Mouse (Mus musculus): ENCODE results near the gene Pate4. TPM values are rescaled to one million over a fixed set of nuclear protein-coding genes. Genes with fewer than 3 reads are reported as not detected.
A peak's percentile ranks its signal among the peaks of the same experiment; 100 is the strongest.

Gene Pate4
- polyA plus RNA-seq, 1 experiment from 2014 or later: not detected

GRCm38 (mm10) chr9:35559009-35559890 lies 52.5 kb downstream of the Pate4 start:
- Histone ChIP-seq H3K4me1 (ENCODE audit: control insufficient read depth, insufficient read depth, low read length) (peaks cover 7% of the 10 kb centered on the region), H3K9ac (ENCODE audit: low read length) (peak overlapping the region; percentile 68), H3K9me3 (ENCODE audit: control insufficient read depth, low read length) (no peaks in the 10 kb centered on the region), H3K27ac (replicated peaks; ENCODE audit: low read depth, low read length) (no peak overlapping the region), H3K4me3 (ENCODE audit: low read depth, low read length) (peak overlapping the region; percentile 57), H3K4me2 (ENCODE audit: low read depth, severe bottlenecking) (peak overlapping the region; percentile 89), H3K27me3 (ENCODE audit: control insufficient read depth, insufficient read depth, low read length) (no peaks in the 10 kb centered on the region; the same call in 1 of the 2 replicates), H3K36me3 (ENCODE audit: control insufficient read depth, insufficient read depth, low read length) (peaks cover 3% of the 10 kb centered on the region; the same call in 1 of the 2 replicates)
- 1% methylated on average over 31 of the region's 31 CpGs for WGBS
- DNase-seq (ENCODE audit: low spot score) (peak; percentile 92), ATAC-seq (ENCODE audit: insufficient number of reproducible peaks, low FRiP score, low TSS enrichment, low read depth) (peak; percentile 89)

GRCm38 (mm10) chr9:35558257-35559008 lies 53.3 kb downstream of the Pate4 start, which contains the start of the genes Ddx25 and Pus3:
Ddx25 (minus strand) TSS chr9:35558528.
Pus3 (plus strand) TSS chr9:35558595.
- peak; percentile 70 for DNase-seq (ENCODE audit: low spot score)
- Histone ChIP-seq H3K9ac (ENCODE audit: low read length) (peak within 1 kb of the TSS; percentile 68), H3K27me3 (ENCODE audit: control insufficient read depth, insufficient read depth, low read length) (no peaks in the 10 kb centered on the region; the same call in 1 of the 2 replicates), H3K4me2 (ENCODE audit: low read depth, severe bottlenecking) (peak within 1 kb of the TSS; percentile 89), H3K4me1 (ENCODE audit: control insufficient read depth, insufficient read depth, low read length) (peaks cover 7% of the 10 kb centered on the region), H3K4me3 (ENCODE audit: low read depth, low read length) (peak within 1 kb of the TSS; percentile 57), H3K27ac (replicated peaks; ENCODE audit: low read depth, low read length) (0 out of 2 replicates have a peak within 1 kb of the TSS, but pooled peaks have one; percentile 14), H3K9me3 (ENCODE audit: control insufficient read depth, low read length) (no peaks in the 10 kb centered on the region), H3K36me3 (ENCODE audit: control insufficient read depth, insufficient read depth, low read length) (peaks cover 3% of the 10 kb centered on the region; the same call in 1 of the 2 replicates)
- peak; percentile 78 for ATAC-seq (ENCODE audit: insufficient number of reproducible peaks, low FRiP score, low TSS enrichment, low read depth)
- under 1% methylated on average over 58 of the region's 59 CpGs for WGBS

Other genes with a start within 250 kb of the Pate4 start
- 10.9 and 11.8 TPM in 2 replicates for gene Cdon, start 190.8 kb downstream of the Pate4 start, polyA plus RNA-seq (2014; fragmentation: Nextera tagmentation; extraction: Ambion mirVana)
- not detected in 2 replicates for gene Gm1113, start 93.7 kb downstream of the Pate4 start, polyA plus RNA-seq (2014; fragmentation: Nextera tagmentation; extraction: Ambion mirVana)
- gene Ddx25, start 53.4 kb downstream of the Pate4 start, polyA plus RNA-seq (2014; fragmentation: Nextera tagmentation; extraction: Ambion mirVana): 4.6 and 5.2 TPM in 2 replicates
- gene Pus3, start 53.3 kb downstream of the Pate4 start, polyA plus RNA-seq (2014; fragmentation: Nextera tagmentation; extraction: Ambion mirVana): 23.2 and 24.5 TPM in 2 replicates
- gene Pate2, start 41.7 kb downstream of the Pate4 start, polyA plus RNA-seq (2014; fragmentation: Nextera tagmentation; extraction: Ambion mirVana): 0.43 and 0.52 TPM in 2 replicates
- 23.8 and 24.4 TPM in 2 replicates for gene Hyls1, start 41.5 kb downstream of the Pate4 start, polyA plus RNA-seq (2014; fragmentation: Nextera tagmentation; extraction: Ambion mirVana)
- gene Pate3, start 36.3 kb upstream of the Pate4 start, polyA plus RNA-seq (2014; fragmentation: Nextera tagmentation; extraction: Ambion mirVana): 0.14 TPM in 1 of 2 replicates, not detected in the other
- gene Pate1, start 75.4 kb upstream of the Pate4 start, polyA plus RNA-seq (2014; fragmentation: Nextera tagmentation; extraction: Ambion mirVana): not detected in 2 replicates
- gene Gm17677, start 129.1 kb upstream of the Pate4 start, polyA plus RNA-seq (2014; fragmentation: Nextera tagmentation; extraction: Ambion mirVana): not detected in 2 replicates
- not detected in 2 replicates for gene Gm17727, start 166.2 kb upstream of the Pate4 start, polyA plus RNA-seq (2014; fragmentation: Nextera tagmentation; extraction: Ambion mirVana)
- gene Gm27235, start 178.2 kb upstream of the Pate4 start, polyA plus RNA-seq (2014; fragmentation: Nextera tagmentation; extraction: Ambion mirVana): not detected in 2 replicates
- not detected in 2 replicates for gene D730048I06Rik, start 178.2 kb upstream of the Pate4 start, polyA plus RNA-seq (2014; fragmentation: Nextera tagmentation; extraction: Ambion mirVana)
- not detected in 2 replicates for gene 9230110F15Rik, start 232.2 kb upstream of the Pate4 start, polyA plus RNA-seq (2014; fragmentation: Nextera tagmentation; extraction: Ambion mirVana)

Measured in limb, embryonic 11.5 days (tissue).